Mouse (Mus musculus) spleen, postnatal 0 days (tissue): ENCODE results near the gene Prickle2. TPM values are rescaled to one million over a fixed set of nuclear protein-coding genes. Genes with fewer than 3 reads are reported as not detected.

ENCODE experiments used
- polyA plus RNA-seq: library from polyadenylated mRNA; unstranded; fragments of >200 nt; fragmentation: Nextera tagmentation; extraction: Ambion mirVana; gene quantifications from 2 replicates; pipeline ENCODE4 v1.2.1, GENCODE M21; 2015

Gene Prickle2
- 1.5 and 2.0 TPM in 2 replicates for polyA plus RNA-seq

DNA sequence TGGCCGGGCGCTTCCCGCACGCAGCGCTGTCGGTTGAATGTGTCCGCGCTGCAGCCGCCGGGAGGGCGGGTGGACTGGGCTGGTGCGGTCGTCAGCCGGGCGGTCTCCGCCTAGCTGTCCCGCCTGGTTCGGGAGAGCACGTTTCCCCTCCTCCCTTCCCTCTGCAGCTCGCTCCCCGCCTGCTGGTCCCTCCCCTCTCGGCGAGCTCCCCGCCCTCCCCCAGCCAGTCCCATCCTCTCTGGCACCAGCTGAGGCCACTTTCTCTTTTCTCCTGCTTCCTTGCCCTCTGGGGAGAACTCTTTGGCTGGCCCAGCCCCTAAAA lies at the start of gene Prickle2:
Prickle2 (minus strand) TSS at position 11 of the 322 bp plus-strand sequence.

Other genes starting within 250 kb of the Prickle2 start
- gene A730049H05Rik, start 110.3 kb upstream of the Prickle2 start, polyA plus RNA-seq: 0.54 and 0.58 TPM in 2 replicates
- gene Gm15737, start 163.2 kb upstream of the Prickle2 start, polyA plus RNA-seq: 0.02 and 0.05 TPM in 2 replicates
- gene Adamts9, start 237.3 kb upstream of the Prickle2 start, polyA plus RNA-seq: 2.9 and 3.0 TPM in 2 replicates